Mouse (Mus musculus): ENCODE data around the gene Il17ra.

GRCm38 (mm10) chr6:120469268-120469667 is 6.2 kb downstream of the Il17ra start:
- TF ChIP-seq CTCF (IDR thresholded peaks at IDR 0.05; ENCODE audit: control insufficient read depth, insufficient read depth, insufficient read length) (no peak), MYOG (IDR thresholded peaks at IDR 0.05; ENCODE audit: control insufficient read depth, extremely low read depth, insufficient read length) (no peak), MYOD1 (IDR thresholded peaks at IDR 0.05; ENCODE audit: control insufficient read depth, insufficient read length, low read depth) (no peak), MAX (IDR thresholded peaks at IDR 0.05) (no peak), CEBPB (IDR thresholded peaks at IDR 0.05; ENCODE audit: low read depth) (no peak)

Data from C2C12 (cell line).